Mouse (Mus musculus) retina, adult 2 months (tissue): ENCODE data around the gene Ubl4b.

Experiments used
- DNase-seq: peaks from one replicate; pipeline ENCODE4 v3.0.0-alpha.2; 2012; ENCODE audit warnings: low read depth, low spot score

Gene Ubl4b

GRCm38 (mm10) chr3:107568721-107569120 is 13.8 kb upstream of the Ubl4b start:
- no peak for DNase-seq

GRCm38 (mm10) chr3:107567766-107568165 is 12.9 kb upstream of the Ubl4b start:
- no peak for DNase-seq

- no peak for DNase-seq
Measured at GRCm38 (mm10) chr3:107565331-107565730, 10.5 kb upstream of the Ubl4b start.

- DNase-seq = no peak
Measured at GRCm38 (mm10) chr3:107563880-107564279, 9.0 kb upstream of the Ubl4b start.

GRCm38 (mm10) chr3:107562591-107562990 is 7.7 kb upstream of the Ubl4b start:
- no peak for DNase-seq

GRCm38 (mm10) chr3:107562104-107562503 is 7.2 kb upstream of the Ubl4b start:
- DNase-seq = no peak

- no peak for DNase-seq
Measured at GRCm38 (mm10) chr3:107559183-107559582, 4.3 kb upstream of the Ubl4b start.

- DNase-seq = no peak
Measured at GRCm38 (mm10) chr3:107558740-107559139, 3.9 kb upstream of the Ubl4b start.

GRCm38 (mm10) chr3:107550409-107551049 is 4.3 kb downstream of the Ubl4b start:
- DNase-seq = no peak

GRCm38 (mm10) chr3:107546956-107547355 is 7.9 kb downstream of the Ubl4b start:
- no peak for DNase-seq

GRCm38 (mm10) chr3:107545716-107546412 is 9.0 kb downstream of the Ubl4b start:
- DNase-seq = no peak

- DNase-seq = no peak
Measured at GRCm38 (mm10) chr3:107545278-107545677, 9.6 kb downstream of the Ubl4b start.

- no peak for DNase-seq
Measured at GRCm38 (mm10) chr3:107543158-107544080, 11.5 kb downstream of the Ubl4b start.

- no peak for DNase-seq
Measured at GRCm38 (mm10) chr3:107542584-107542983, 12.3 kb downstream of the Ubl4b start.

- no peak for DNase-seq
Measured at GRCm38 (mm10) chr3:107537504-107537889, 17.4 kb downstream of the Ubl4b start.

- no peak for DNase-seq
Measured at GRCm38 (mm10) chr3:107536810-107537503, 17.9 kb downstream of the Ubl4b start.

- no peak for DNase-seq
Measured at GRCm38 (mm10) chr3:107534951-107535350, 19.9 kb downstream of the Ubl4b start.

- no peak for DNase-seq
Measured at GRCm38 (mm10) chr3:107533532-107533931, 21.3 kb downstream of the Ubl4b start.

GRCm38 (mm10) chr3:107530581-107530980 is 24.3 kb downstream of the Ubl4b start:
- no peak for DNase-seq

GRCm38 (mm10) chr3:107529182-107529581 is 25.7 kb downstream of the Ubl4b start:
- DNase-seq = no peak

GRCm38 (mm10) chr3:107528401-107529118 is 26.3 kb downstream of the Ubl4b start:
- peak; percentile 44 for DNase-seq
